Mouse (Mus musculus) 3134 (cell line): Measurements from ENCODE around the gene Jakmip3.

Experiments
- DNase-seq: peaks from one replicate; pipeline ENCODE4 v3.0.0-alpha.2; 2011; ENCODE audit warnings: low spot score; ENCODE audit not compliant: insufficient read length; ENCODE audit errors: extremely low read depth

The Jakmip3 gene

DNA sequence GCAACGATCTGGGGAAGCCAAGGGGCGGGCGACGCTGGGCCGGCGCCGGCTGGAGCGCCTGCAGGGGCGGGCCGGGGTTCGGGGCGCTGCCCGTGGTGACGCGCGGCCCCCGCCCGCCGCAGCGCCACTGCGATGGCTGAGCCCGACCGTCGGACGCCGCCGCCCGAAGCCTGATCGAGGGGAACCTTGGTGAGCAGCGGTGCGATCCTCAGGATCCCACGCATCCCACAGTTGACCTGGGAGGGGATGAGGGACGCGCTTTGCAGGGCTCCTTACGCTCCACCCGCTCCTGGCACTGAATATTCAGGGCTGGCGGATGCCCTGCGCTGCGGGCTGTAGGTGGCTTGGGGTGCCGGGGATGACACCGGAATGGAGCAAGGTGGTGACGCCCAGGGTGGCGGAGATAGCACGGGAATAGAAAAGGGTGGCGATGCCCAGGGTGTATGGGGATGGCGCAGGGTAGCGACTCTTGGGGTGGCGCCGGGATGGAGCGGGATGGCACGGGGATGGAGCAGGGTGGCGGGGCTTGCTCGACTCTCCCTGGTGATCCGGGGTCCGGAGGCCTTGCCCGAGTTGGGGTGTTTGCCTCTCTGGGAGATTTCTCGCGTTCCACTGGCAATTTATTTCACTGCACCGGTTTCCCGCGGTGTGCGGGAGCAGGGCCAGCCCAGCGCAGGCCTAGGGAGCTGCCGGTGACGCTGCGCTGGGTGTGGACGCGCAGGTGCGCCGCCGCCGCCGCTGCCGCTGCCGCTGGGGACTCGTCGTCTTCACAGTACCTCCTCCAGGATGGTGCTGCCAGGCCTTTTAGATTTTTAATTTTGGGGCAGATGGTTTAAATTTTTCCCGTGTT lies at the start of gene Jakmip3:
Jakmip3 (plus strand) TSS at position 119 of the 850 bp plus-strand sequence.
- no peak for DNase-seq

DNA sequence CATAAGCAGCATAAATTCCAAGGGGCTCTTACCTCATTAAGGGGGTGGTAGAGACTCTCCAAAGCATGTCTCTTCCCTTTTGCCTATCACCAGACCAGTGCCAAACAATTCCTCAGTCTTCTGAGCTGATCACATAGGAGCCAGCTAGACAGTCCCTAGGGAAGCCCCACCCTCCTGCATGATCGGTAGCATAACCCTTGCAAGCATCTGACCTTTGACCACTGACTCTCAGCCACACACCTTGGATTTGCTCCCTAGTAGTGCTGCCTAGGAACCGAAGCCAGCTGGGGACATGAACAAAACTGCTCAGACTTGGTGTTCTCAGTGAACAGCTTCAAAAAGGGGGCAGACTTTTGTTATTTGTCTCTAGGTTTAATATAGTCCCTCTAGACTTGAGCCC lies 42.4 kb upstream of the Jakmip3 start:
- DNase-seq = no peak

DNA sequence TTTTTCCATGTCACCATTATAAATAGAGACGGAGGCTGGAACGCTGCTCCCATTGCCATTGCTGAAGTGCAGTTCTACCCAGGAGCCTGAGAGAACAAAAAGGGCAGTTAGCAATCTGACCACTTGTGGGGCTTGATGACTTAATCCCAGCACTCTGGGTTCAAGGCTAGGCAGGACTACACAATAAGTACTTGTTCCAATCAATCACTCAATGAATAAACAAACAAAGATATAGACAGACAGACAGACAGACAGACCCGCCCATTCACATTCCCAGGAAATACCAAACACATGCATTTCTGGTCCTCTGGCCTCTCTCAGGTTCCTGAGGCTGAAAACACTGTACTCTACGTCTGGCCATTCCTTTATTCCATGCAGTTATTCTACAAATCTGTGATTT lies 41.8 kb upstream of the Jakmip3 start:
- no peak for DNase-seq

DNA sequence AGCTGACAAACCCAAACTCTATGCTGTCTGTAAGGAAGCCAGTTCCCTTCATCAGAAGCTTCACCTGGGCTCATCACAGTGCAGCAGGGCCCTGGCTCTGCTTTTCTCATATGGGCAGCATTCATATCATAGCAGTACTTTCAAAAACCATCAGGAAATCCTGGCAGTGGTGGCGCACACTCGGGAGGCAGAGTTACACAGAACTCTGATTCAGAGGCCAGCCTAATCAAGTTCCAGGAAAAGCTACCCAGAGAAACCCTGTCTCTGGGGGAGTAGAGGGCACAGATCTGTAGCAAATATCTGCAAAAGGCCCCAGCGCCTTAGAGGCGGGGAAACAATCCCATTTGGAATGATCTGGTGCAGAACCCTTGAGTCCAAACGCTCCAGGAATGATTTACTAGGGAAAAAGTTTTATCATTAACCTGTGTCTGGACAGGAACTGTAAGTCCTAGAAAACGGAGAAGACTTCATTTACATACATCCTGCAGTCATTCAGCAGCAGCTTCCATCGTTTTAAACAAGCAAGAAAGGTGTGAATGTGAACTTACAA lies 36.6 kb upstream of the Jakmip3 start:
- DNase-seq = no peak

DNA sequence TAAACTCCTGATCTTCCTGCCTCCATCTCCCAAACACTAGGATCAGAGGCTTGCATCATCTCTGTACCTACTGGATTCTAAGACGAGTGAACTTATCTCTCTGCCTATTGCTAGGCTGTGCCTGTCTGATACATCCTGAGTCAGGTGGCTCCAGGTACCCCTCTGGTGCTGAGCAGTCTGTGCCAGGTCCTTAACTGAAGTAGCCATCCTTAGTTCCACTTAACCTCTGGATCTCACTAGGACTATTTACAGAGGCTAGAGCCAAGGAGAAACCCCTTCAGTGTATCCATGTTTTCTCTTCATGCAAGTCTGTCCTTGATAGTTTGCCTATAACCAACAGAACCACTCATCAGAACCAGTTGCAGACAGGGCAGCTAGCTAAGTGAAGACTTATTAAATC lies 34.1 kb upstream of the Jakmip3 start:
- no peak for DNase-seq

DNA sequence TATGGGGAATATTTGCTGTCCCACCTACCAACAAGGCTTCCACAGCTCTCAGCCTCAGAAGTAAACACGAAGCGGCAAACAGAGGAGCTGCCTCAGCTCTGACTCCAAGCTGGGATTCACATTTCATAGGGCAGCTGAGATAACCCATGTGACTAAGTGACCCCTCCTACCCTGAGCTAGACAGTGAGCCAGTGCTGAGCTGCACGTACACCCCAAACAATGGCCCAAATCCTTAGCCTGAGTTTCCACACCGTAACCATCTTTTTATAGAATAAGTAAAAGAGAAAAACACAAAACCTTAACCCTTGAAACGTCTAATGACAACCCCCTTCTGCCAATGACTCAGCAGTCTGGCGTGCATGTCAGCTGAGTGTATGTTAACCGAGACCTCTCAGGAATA lies 33.5 kb upstream of the Jakmip3 start:
- DNase-seq = peak; percentile 38

DNA sequence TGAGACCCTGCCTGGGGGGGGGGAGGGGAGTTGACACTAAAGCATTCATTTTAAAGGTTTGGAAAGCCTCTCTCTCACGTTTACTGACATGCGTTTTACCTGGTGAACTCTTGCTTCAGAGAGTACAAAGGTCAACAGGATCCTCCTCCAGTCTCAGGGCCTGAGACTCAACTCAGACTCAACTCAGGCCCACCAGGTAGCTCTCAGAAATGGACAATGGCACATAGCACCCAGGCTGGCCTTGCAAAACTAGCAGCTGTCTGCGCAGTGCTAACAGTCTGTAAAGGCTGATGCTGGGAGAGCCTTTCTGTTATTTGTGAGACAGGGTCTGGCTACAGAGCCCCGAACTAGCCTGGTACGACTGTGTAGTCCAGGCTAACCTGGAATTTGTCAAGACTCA lies 32.6 kb upstream of the Jakmip3 start:
- DNase-seq = no peak

DNA sequence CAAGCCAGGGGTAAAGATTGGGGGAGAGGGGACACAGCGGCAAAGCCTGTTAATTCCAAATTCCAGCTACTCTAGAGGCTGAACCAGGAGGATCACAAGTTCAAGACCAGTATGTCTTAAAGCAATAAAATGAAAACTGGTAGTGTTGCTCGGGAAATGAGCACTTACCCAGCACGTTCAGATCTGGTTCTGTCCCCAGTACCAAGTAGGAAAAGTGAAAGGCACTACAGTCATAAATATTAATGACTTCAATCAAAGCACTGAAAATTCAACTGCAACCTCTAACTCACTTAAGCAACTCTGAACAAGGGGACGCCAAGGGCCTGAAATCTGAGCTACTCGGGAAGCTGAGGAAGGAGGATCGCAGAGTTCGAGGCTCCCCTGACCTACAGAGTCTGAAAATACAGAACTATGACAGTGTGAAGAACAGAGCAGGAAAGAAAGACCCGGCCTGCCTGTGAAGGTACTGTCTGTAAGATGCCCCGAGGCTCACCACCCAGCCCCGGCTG lies 31.7 kb upstream of the Jakmip3 start:
- DNase-seq = no peak

DNA sequence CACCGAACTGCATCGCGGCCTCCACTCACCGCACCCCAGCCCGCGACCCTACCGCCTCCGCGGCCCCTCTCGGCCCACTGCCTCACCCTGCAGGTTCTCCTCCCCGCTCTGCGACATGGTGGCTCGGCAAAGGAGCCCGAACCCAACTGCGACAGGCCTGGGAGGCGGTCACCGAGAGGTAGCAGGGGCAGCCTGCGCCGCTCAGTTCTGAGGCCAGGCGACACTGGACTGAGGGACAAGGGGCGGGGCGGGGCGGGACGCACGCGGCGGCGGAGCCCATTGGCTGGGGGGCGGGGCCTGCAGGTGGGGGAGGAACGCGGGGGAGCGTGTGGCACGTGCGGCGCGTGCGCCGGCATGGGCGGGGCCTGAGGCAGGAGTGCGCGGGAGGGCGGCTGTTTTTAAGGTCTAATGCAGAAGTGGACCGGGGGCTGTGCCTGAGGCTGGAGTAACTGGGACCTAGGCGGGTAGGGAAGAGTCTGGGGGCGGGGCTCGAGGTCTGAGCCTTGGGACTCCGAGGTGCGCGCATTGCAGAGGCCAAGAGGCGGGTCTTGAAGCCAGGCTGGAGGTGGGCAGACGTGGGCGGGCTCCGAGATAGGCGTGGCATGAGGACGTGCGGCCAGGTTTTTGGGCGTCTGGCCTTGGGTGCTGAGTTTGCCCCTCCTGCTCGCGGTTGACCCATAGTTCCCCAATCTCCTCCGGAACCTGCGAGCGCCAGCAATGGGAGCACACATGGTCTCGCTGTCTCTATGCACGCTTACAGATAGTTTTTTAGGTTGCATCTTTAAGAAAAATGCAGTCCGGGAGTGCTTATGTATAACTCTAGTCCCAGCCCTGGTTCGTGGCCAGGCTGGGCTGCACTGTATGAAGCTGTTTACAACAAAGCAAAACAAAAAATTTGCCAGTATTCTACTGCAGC lies 31.0 kb upstream of the Jakmip3 start, which contains the start of gene Bnip3:
Bnip3 (minus strand) TSS at position 243 of the 916 bp plus-strand sequence.
- DNase-seq = peak; percentile 94

DNA sequence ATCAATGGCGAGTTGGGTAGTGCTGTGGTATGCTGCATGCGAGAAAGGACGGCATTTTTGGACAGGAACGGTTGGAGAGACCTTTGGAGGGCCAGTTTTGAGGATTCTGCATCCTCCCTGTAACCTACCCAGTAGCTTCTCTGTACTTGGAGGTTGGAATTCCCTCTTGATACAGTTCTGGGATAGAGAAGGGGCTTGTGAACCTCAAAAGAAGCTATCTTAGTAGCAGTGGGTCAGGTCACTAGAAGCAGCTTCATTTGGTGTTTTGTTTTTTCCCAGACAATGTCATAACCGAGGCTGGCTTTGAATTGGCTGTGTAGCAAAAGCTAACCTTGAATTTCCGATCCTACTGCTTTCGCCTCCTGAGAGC lies 30.4 kb upstream of the Jakmip3 start:
- DNase-seq = peak; percentile 19

DNA sequence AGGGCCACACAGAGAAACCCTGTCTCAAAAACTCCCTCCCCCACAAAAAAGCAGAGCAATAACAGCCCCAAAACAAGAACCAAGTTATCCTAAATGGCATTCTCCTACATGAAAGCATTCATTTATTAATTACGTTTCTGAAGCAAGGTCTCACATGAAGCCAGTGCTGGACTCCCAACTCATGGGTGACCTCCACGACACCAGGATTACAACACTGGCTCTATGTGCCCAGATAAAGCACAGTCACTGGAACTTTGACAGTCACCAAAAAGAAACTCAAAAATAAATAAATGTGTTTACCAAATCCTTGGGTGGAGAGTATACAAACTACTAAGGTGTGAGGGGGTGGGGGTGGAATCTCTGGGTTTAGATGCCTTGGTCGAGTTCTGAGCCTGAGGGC lies 26.9 kb upstream of the Jakmip3 start:
- no peak for DNase-seq

DNA sequence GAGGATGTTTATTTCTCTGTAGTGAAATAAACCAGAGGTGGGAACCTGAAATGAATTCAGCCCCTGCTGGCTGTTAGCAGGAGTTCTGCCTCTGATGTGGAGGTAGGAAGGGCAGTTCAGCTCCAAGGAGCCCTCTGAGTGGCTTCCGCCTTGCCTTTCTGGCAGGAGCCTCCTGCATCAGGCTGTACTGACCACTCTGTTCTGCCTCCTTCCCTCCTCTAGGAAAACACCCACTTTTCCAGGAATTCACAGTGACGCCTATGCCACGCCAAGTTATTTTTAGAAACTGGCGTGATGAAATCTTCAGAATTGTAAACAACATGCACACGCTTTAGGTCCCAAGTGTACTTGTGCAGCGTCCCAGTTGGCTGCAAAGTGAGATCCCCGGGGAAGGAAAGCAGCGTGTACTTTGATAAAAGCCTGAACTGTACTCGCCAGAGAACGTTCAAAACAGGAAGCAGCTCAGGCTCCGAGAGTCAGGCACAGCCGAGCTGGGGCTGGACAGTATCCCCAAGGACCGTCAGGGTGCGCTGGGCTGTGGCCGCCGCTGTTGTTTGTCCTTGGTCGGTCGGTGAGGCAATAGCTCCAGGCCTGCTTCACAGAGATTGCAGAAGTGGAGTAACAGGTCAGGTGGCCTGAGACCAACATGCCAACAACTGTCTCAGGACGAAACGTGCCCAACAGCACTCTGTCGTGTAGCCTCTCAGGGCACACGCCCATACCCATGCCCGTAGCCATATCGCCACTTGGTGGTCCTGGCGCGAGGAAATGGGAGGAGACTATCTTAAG lies 21.2 kb upstream of the Jakmip3 start:
- peak; percentile 72 for DNase-seq

DNA sequence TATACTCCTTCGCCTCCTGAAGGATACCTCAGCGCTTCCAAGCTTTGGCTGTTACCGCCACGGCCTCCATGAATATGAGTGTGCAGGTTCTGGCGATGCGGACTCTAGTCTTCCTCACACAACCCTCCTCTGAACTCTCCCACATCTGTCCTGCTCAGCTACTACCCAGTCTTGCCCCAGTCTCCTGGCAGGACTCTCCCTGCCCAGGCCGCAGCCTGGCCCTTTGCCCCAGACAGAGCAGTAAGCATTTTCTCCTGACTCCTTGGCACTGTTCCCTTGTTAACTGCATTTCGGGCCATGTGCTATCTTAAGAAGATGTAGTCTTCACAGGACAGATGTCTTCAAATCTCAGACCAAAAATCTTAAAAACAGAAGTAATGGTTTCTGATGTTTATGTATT lies 18.9 kb upstream of the Jakmip3 start:
- DNase-seq = no peak

DNA sequence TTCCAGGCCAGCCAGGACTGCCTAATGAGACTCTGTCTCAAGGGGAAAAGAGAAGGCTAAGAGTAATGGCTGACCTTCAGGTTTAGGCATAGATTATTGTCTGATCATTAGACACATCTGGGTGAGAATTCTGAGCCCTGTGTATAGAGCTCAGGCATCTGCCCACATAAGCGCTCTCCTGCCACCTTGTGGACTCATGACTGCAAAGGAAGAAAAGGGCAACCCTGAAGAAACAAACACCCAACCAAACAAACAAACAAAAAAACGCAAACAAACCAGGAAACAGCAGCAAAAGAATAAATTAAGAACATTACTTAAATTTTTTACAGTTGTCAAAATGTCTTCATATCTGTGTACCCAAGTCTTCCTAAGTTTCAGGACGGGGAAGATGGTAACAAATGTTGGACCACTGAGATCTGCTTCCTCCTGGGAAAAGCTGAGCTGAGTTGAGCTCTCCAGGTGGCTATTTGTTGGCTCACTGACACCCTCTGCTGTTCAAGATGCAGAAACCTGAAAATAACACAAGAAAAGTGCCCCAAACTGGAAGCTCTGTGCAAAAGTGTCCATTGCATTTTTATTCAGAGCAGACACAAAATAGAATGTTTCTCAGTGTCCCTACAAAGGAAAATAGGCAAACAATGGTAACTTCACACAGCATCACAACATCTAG lies 16.6 kb upstream of the Jakmip3 start:
- DNase-seq = no peak

DNA sequence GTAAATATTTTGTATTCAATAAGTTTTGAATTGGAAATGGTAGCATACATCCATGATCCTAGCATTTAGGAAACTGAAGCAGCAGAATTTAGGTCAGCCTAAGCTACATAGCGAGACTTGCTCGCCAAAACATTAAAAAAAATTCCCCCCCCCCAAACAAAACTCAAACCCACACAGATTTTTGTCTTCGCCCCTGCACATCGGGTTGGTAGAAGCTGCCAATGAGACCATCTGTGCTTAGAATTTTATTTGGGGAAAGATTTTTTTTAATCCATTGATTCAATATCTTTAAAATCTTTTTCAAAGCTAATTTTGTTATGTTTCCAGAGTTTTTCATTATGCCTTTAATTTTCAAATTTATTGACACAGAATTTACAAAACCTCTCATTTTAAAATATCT lies 12.1 kb upstream of the Jakmip3 start:
- DNase-seq = no peak

DNA sequence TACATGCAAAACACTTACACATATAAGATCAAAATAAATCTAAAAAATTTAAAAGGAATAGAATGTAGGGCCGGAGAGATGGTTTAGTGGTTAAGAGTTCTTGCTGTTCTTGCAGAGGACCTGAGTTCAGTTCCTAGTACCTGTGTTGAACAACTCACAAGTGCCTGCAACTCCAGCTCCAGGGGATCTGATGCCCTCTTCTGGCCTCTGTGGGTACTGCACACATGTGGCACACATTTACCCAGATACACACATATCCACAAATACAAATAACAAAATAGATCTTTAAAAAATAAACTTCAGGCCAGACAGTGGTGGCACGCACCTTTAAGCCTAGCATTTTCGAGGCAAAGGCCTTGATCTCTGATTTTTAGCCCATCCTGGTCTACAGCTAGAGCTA lies 6.0 kb upstream of the Jakmip3 start:
- no peak for DNase-seq

DNA sequence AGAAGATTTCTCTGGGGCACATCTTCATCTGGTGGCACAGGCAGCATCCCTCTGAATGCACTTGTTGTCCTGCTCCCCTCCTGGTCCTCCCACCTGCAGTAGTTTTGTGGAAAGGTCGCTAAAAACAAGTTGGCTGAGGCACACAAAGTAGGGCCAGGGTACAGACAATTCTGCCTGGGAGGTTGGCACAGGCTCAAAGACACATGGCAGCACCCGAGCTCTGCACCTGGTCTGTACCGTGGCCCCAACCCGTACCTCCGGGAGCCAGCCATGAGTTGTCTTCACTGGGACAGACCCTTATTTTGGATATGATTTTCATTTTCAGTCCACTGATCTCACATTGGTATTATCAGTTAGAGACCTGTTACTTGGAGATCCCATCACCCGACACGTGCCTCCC lies 1.5 kb upstream of the Jakmip3 start:
- DNase-seq = no peak

DNA sequence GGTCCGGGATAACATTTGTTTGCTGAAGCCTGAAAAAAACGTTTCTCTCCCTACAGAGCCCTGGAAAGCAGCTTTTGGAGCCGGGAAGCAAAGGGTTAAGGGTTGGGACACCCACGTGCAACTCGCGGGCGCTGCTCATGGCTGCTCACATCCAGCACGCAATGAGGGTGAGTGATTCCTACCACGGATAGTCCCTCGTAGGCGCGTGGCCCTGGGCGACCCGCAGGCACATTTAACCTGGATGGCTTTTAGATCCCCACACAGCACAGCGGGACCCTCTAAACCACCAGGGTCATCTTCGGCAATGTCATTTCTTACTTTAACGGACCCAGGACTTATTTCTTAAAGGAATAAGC lies 296 bp upstream of the Jakmip3 start:
- no peak for DNase-seq

DNA sequence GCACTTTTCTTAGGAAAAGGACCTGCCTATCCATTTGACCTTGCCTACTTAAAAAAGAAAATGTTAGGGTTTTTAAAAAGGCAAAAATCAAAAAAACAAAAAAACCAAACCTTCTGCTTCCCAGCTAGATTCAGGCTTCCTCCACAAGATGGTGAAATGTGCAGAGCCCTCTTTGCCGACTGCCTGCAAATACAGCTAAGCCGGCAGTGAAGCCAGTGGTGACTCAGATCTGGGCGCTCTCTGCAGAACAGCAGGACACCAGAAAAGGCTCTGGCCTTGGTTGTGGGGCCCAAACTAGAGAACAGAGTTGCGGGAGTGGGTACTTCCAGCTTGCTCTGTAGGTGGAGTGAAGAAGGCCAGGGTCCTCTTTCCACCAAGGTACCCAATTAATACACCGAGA lies 1.0 kb downstream of the Jakmip3 start:
- no peak for DNase-seq

DNA sequence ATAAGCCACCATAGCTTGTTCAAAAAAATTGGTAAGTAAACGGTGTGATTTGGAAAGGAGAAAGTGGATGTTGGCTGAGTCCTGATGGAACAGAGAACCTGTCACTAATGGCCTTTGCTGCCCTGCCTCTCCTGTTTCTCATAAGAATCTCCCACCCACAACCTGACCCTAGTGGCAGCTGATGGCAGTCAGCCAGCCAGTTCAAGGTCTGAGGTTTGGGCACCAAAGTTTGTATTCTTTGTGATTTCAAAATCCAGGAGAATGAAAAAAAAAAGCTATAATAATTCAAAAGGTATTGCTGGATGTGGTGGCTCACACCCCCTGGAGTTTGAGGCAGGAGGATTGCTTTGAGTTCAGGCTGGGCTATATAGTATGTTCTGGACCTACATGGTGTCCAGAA lies 1.8 kb downstream of the Jakmip3 start:
- no peak for DNase-seq
